Mouse (Mus musculus): ENCODE results near the gene Etv6. TPM values are rescaled to one million over a fixed set of nuclear protein-coding genes. Genes with fewer than 3 reads are reported as not detected.

The Etv6 gene
- polyA plus RNA-seq, 1 experiment from 2014 or later, result 24.8 TPM

DNA sequence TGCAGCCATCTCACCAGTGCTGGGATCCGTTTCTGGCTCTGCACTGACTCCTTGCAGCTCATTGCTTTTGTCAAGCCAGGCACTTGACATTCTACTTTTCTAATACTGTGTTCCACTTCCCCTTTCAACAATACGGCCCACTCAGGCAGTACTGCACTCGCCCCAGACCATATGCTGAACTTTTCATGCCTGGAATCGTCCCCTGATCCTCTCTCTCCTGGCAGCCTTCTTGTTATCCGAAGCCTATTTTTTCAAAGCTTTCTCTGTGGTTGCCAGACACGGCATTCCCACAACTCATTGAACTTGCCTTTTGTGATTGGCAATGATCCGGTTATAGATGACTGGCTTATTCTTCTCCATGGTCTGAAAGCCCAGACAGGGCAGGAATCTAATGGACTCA lies 16.4 kb downstream of the Etv6 start:
- peaks cover 100% of the 10 kb centered on the region for H3K79me2 ChIP-seq (ENCODE audit: inconsistent target)
- no peaks in the 10 kb centered on the region for H3K36me3 ChIP-seq (ENCODE audit: inconsistent target)
- no peak overlapping the region for H3K4me3 ChIP-seq (ENCODE audit: inconsistent target)
- no peak overlapping the region for H3K27ac ChIP-seq
- WGBS (ENCODE audit: missing documents), result 34% methylated on average over 7 of the region's 7 CpGs

DNA sequence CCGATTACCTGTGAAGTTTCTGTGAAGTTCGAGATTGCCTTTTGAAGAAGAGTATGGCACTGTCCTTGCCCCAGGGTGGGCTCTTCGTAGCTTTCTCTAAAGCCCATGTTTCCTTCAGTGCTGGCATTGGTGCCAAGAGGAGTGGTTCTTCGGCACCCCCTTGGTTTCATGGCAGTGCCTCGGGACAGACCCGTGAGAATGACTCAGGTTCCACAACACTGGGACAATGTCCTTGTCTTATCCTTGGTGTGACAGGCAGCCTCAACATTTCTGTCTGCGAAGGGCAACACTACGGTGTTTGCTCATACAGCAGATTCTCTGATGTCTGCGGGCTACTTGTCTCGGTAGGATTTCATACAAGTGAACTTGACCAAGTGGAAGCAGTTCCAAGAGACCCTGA lies 17.6 kb downstream of the Etv6 start:
- Histone ChIP-seq H3K27ac (no peak overlapping the region), H3K4me3 (ENCODE audit: inconsistent target) (no peak overlapping the region), H3K36me3 (ENCODE audit: inconsistent target) (no peaks in the 10 kb centered on the region), H3K79me2 (ENCODE audit: inconsistent target) (peaks cover 100% of the 10 kb centered on the region)
- WGBS (ENCODE audit: missing documents), result 82% methylated on average over 10 of the region's 10 CpGs

DNA sequence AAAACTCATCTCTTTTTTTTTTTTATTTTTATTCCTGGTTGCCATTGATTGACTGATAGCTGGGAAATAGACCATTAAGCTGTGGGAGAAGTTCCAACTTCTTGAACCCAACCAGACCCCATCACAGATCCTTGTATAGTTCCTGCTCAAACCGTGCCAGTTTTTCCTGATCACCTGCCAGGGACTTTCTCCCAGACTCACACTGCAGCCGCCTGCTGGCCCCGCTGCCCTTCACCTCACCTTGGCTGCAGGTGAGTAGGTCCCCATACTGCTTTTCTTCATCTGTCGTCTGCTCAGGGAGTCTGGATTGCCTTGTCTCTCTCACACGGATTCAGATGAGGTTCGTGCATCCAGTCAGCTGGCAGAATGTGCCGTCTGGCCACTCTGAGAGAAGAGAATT lies 18.1 kb downstream of the Etv6 start:
- H3K79me2 ChIP-seq (ENCODE audit: inconsistent target), result peaks cover 100% of the 10 kb centered on the region
- no peak overlapping the region for H3K27ac ChIP-seq

DNA sequence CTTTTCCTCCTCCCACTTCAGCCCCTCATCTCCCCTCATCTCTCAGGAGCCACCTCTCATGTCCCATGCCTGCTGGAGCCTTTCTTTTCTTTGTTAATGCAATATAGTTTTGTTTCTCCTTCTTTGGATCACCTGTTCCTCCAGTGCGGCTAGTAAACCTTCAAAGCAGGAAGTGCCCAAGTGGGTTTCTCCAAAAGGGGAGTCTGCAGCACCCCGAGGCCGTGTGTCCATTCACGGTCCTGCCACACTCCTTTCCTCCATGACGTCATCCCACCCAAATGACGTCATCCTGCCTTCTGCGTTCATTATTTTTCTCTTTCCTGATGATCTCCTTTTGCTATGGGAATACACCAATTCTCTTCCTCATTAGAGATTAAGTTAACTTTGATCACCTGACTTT lies 20.1 kb downstream of the Etv6 start:
- Histone ChIP-seq H3K27ac (no peak overlapping the region), H3K36me3 (ENCODE audit: inconsistent target) (no peaks in the 10 kb centered on the region), H3K4me3 (ENCODE audit: inconsistent target) (no peak overlapping the region), H3K79me2 (ENCODE audit: inconsistent target) (peaks cover 100% of the 10 kb centered on the region)
- 26% methylated on average over 7 of the region's 7 CpGs for WGBS (ENCODE audit: missing documents)

More for the DNA sequence above, 18.1 kb downstream of the Etv6 start:
- no peaks in the 10 kb centered on the region for H3K36me3 ChIP-seq (ENCODE audit: inconsistent target)
- no peak overlapping the region for H3K4me3 ChIP-seq (ENCODE audit: inconsistent target)
- WGBS (ENCODE audit: missing documents), result 75% methylated on average over 7 of the region's 7 CpGs

DNA sequence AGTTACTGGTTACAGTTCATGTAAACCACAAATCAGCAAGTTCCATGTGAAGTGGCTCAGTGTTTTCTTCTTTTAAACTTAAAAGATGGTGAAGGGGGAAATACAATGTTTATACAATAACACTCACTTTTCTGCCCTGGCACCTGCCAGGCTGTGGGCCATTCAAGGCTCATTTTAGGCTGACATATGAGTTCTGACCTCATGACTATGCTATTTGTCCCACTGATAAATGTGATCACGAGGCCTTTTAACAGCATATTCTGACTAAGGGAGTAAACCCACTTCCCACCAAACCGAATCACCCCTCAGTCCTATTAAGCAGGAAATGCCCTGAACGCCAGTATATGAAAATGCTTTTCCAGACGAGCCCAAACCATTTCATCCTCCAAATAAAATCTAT lies 23.0 kb downstream of the Etv6 start:
- WGBS (ENCODE audit: missing documents), result 58% methylated on average over 4 of the region's 4 CpGs
- Histone ChIP-seq H3K79me2 (ENCODE audit: inconsistent target) (peaks cover 99% of the 10 kb centered on the region), H3K27ac (no peak overlapping the region), H3K36me3 (ENCODE audit: inconsistent target) (no peaks in the 10 kb centered on the region; the same call in 1 of the 2 replicates), H3K4me3 (ENCODE audit: inconsistent target) (no peak overlapping the region)

DNA sequence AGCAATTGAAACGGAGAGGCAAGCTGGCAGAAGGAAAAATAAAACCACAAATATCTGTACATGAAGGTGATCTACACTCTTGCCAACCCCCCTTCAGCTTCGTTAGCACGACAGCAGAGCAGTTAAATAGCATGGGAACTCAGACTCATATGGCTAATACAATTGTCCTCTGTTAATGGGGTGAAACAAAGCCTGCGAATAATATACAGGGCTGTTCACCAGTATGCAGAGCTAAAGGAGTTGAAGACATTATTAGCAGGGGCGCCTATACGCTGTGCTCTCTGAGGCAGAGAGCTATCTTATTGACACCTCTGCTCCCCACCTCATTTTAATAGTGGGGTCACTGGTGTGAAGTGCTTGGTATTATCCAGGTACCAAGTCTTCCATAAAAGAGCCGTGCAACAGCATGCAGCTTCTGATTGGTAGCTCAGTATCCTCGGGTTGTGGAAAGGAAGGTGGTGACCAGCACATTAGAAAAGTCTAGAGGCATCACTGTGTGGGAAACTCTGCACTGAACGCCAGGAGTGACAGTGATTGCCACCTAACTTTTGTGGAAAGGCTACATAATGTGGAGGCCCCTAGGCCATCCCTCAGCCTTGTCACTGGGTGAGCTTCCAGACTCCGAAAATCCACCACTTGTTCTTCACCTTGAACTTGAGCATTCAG lies 23.5 kb downstream of the Etv6 start:
- WGBS (ENCODE audit: missing documents), result 70% methylated on average over 10 of the region's 10 CpGs
- Histone ChIP-seq H3K79me2 (ENCODE audit: inconsistent target) (peaks cover 99% of the 10 kb centered on the region), H3K36me3 (ENCODE audit: inconsistent target) (no peaks in the 10 kb centered on the region; the same call in 1 of the 2 replicates), H3K27ac (no peak overlapping the region), H3K4me3 (ENCODE audit: inconsistent target) (no peak overlapping the region)

DNA sequence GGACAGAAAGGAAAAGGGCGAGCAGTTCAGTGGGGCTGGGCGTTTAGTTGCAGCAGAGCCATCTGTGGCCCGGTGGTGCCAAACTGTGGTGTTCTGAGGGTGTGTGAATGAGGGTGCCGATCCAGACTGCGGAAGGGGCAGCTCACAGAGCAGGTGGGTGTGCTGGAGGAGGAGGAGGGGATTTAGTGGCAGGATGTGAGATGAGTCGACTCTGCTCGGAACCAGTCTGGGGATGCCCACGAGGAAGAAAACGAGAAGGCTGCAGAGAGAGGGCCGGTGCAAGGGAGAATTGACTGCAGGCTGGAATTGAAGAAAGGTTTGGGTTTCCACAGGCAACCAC lies 24.0 kb downstream of the Etv6 start:
- peaks cover 99% of the 10 kb centered on the region for H3K79me2 ChIP-seq (ENCODE audit: inconsistent target)
- WGBS (ENCODE audit: missing documents), result 57% methylated on average over 9 of the region's 10 CpGs
- no peak overlapping the region for H3K27ac ChIP-seq
- H3K4me3 ChIP-seq (ENCODE audit: inconsistent target), result no peak overlapping the region
- H3K36me3 ChIP-seq (ENCODE audit: inconsistent target), result no peaks in the 10 kb centered on the region; the same call in 1 of the 2 replicates

DNA sequence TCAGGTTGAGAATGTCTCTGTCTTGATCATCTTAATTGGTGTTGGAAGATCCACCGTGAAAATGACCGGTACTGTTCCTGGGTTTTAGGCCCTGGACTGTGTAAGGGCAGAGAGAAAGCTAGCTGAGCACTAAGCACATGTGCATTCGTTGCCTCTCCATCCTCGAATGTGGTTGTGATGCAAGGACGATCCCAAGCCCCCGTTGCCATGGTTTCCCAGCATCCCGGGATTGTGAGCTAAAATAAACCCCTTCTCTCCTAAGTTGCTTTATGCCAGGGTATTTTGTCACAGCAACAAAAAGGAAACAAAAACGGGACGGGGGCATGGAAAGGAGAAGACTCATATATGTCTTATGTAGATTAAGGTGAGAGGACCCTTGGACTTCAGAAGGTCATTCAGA lies 24.5 kb downstream of the Etv6 start:
- no peak overlapping the region for H3K4me3 ChIP-seq (ENCODE audit: inconsistent target)
- no peak overlapping the region for H3K27ac ChIP-seq
- H3K79me2 ChIP-seq (ENCODE audit: inconsistent target), result peaks cover 98% of the 10 kb centered on the region
- no peaks in the 10 kb centered on the region; the same call in 1 of the 2 replicates for H3K36me3 ChIP-seq (ENCODE audit: inconsistent target)
- 69% methylated on average over 9 of the region's 9 CpGs for WGBS (ENCODE audit: missing documents)

DNA sequence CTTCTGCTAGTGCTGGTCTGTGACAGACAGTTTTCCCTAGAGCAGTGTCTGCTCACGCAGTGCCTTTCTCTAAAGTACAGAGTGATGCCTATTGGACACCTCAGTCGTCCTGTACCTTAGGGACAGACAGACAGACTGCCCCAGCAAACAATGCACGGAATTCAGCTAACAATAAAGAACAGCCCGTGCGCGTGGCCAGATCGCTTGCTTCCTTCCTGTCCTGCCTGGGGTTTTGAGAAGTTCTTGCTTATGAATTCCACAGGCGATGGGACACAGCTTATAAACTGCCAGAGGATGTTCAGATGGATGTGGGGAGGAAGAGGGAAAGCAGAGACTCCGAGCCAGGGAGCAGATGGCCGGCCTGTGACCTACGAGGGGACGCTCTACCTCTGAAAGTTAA lies 25.3 kb downstream of the Etv6 start:
- Histone ChIP-seq H3K36me3 (ENCODE audit: inconsistent target) (no peaks in the 10 kb centered on the region; the same call in 1 of the 2 replicates), H3K4me3 (ENCODE audit: inconsistent target) (no peak overlapping the region), H3K27ac (no peak overlapping the region), H3K79me2 (ENCODE audit: inconsistent target) (peaks cover 96% of the 10 kb centered on the region)
- 17% methylated on average over 12 of the region's 12 CpGs for WGBS (ENCODE audit: missing documents)

DNA sequence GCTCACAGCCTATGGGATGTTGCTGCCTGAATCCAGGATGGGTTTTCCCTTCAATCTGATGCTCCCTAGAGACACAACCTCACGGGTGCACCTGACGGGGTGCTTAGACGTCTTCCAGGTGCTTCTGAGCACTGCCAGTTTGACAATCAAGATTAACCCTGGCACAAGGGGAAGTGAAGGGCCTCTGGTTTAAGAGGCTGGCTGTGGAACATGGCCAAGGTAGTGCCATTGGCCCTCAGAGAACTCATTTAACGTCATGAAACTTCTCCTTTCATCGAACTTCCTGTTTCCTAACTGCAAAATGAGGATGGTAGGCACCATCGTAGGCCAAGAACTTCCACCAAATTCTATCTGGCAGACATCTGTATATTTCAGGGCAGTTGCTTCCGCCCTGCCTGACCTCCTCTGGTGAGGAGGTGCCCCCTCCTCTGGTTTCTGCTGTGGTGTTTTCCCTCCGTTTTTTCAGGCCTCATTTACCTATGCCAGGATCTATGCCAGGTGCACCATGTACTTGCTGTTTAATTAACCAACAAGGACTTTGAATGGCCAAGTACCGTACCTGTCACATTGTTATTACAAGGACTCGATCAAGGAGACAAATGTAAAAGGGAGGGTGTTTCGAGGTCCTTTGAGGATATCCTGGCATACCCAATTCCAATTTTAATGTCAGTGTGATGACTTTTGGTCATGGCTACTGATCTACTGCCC lies 29.7 kb downstream of the Etv6 start:
- H3K36me3 ChIP-seq (ENCODE audit: inconsistent target), result no peaks in the 10 kb centered on the region; the same call in 1 of the 2 replicates
- no peak overlapping the region for H3K4me3 ChIP-seq (ENCODE audit: inconsistent target)
- WGBS (ENCODE audit: missing documents), result 15% methylated on average over 11 of the region's 11 CpGs
- peak overlapping the region; percentile 61 for H3K27ac ChIP-seq
- H3K79me2 ChIP-seq (ENCODE audit: inconsistent target), result peaks cover 96% of the 10 kb centered on the region

DNA sequence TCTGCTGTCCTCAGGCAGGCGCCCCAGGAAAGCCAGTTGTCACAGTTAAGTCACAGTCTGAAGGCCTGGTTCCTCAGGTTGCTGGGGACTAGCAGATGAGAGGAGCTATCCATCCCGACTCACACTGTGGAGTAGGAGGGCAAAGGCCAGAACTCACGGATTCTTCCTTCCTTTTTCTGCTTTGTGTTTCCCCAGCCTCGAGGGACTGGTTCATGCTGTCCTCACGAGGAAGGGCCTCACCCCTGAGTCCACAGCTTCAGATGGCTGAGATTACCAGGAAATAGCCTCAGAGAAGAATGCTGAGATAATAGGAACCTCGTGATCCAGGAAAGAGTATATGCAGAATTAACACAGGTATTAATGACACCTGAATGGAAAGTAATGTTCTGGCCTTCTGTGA lies 30.6 kb downstream of the Etv6 start:
- Histone ChIP-seq H3K27ac (peak overlapping the region; percentile 61), H3K36me3 (ENCODE audit: inconsistent target) (no peaks in the 10 kb centered on the region; the same call in 1 of the 2 replicates)
- WGBS (ENCODE audit: missing documents), result 63% methylated on average over 4 of the region's 6 CpGs

DNA sequence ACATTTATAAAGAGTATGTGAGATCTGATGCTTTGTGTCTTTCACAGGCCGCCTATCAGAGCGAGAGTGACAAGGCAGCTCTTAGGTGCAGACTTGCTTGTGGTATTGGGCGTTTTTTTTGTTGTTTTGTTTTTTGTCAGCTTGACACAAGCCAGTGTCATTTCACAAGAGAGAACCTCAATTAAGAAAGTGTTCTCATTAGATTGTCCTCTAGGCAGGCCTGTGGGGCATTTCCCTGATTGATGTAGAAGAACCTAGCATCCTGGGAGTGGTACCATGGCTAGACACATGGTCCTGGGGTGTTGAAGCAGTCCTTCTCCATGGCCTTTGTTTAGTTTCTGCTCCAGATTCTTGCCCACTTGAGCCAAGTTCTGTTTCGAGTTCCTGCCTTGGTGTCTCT lies 31.5 kb downstream of the Etv6 start:
- 90% methylated on average over 4 of the region's 4 CpGs for WGBS (ENCODE audit: missing documents)
- Histone ChIP-seq H3K36me3 (ENCODE audit: inconsistent target) (no peaks in the 10 kb centered on the region; the same call in 1 of the 2 replicates), H3K4me3 (ENCODE audit: inconsistent target) (no peak overlapping the region), H3K79me2 (ENCODE audit: inconsistent target) (peaks cover 96% of the 10 kb centered on the region), H3K27ac (no peak overlapping the region)

More for the DNA sequence above, 30.6 kb downstream of the Etv6 start:
- H3K4me3 ChIP-seq (ENCODE audit: inconsistent target), result no peak overlapping the region
- peaks cover 96% of the 10 kb centered on the region for H3K79me2 ChIP-seq (ENCODE audit: inconsistent target)

DNA sequence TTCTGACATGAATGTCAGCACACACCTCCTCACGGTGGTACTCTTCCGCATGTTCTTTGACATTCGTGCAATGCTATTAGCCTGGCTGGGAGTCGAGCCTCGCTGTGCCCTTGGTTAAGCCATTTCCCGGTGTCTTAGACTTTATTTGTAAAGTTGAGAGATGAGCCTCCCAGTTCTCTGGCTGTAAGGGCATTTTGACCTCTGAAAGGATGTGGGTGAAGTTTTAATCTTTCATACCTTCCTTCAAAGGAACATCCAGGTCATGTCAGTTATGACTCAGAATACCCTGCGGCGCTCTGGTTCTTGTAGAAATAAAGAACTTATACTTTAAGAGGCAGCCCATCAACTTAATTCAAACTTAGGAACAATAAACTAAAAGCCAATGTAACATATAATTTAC lies 32.0 kb downstream of the Etv6 start:
- Histone ChIP-seq H3K4me3 (ENCODE audit: inconsistent target) (no peak overlapping the region), H3K36me3 (ENCODE audit: inconsistent target) (no peaks in the 10 kb centered on the region; the same call in 1 of the 2 replicates), H3K27ac (no peak overlapping the region), H3K79me2 (ENCODE audit: inconsistent target) (peaks cover 92% of the 10 kb centered on the region)
- 93% methylated on average over 8 of the region's 8 CpGs for WGBS (ENCODE audit: missing documents)

DNA sequence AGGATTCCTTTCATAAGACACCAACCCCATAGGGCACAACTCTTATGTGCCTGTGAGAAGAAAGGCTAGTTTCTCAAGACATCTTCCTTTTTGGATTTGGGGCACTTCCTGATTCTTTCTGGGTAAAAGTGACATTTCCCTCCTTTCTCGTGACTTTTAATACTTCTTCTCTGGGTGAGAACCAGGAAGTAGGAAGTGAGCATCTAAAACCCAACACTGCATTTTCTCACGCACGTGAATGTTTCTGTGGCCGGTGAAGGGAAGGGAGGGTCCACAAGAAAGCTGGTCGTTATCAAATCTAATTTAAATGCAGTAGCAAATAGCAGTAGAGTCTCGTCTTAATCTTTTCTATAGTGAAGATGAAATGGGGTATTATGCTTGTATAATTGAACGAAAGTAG lies 36.9 kb downstream of the Etv6 start:
- Histone ChIP-seq H3K36me3 (ENCODE audit: inconsistent target) (peaks cover 15% of the 10 kb centered on the region), H3K4me3 (ENCODE audit: inconsistent target) (no peak overlapping the region), H3K27ac (peak overlapping the region; percentile 66), H3K79me2 (ENCODE audit: inconsistent target) (peaks cover 96% of the 10 kb centered on the region)
- 33% methylated on average over 7 of the region's 7 CpGs for WGBS (ENCODE audit: missing documents)

DNA sequence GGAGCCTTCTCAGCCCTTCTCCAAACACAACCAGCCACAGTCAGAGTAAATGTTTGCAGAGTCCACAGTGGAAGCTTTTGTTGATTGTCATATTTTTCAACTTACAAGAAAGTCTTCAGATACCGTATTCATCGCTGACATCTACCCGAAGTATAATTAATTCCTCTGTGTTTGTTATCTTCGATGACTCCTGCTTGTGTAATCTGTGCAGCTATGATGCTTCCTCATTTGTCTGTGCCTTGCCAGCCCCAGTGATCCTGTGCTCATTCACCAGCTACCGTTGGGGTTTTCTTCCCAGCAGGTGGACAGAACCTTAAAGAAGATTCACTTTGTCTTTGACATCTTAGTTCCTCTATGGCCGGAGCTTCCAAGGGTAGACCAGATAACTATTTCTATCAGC lies 37.4 kb downstream of the Etv6 start:
- WGBS (ENCODE audit: missing documents), result 26% methylated on average over 6 of the region's 6 CpGs
- H3K36me3 ChIP-seq (ENCODE audit: inconsistent target), result peaks cover 15% of the 10 kb centered on the region
- peaks cover 96% of the 10 kb centered on the region for H3K79me2 ChIP-seq (ENCODE audit: inconsistent target)
- peak overlapping the region; percentile 66 for H3K27ac ChIP-seq
- H3K4me3 ChIP-seq (ENCODE audit: inconsistent target), result no peak overlapping the region
